Mouse (Mus musculus) erythroblast, adult 5-6 weeks (primary cell): ENCODE data around the gene Oxct2b. TPM values are rescaled to one million over a fixed set of nuclear protein-coding genes. Genes with fewer than 3 reads are reported as not detected.

Experiments used
- total RNA-seq, 2 experiments: library from RNA; stranded (forward) in 1 of 2; stranded (reverse) in 1 of 2; fragments of 150-400 nt in 1 of 2; fragments of 200-764, 138-1000 nt in 1 of 2; gene quantifications; 2 replicates each; pipeline versions ENCODE4 v1.2.3 to v1.2.4; 2015 to 2017; ENCODE audit warnings: low replicate concordance in 2 of 2

The Oxct2b gene
- total RNA-seq, 2 experiments from 2014 or later = not detected

Other genes with a start within 250 kb of the Oxct2b start
- gene Cap1, start 230.2 kb upstream of the Oxct2b start, total RNA-seq (2015; ENCODE audit: low replicate concordance) = 77.8 and 106 TPM in 2 replicates
- gene Cap1, start 230.2 kb upstream of the Oxct2b start, total RNA-seq (2017; ENCODE audit: low replicate concordance) = 76.8 and 86.9 TPM in 2 replicates
- not detected in 2 replicates for gene Mfsd2a, start 155.1 kb upstream of the Oxct2b start, total RNA-seq (2015; ENCODE audit: low replicate concordance)
- gene Mfsd2a, start 155.1 kb upstream of the Oxct2b start, total RNA-seq (2017; ENCODE audit: low replicate concordance) = not detected in 2 replicates
- gene Mycl, start 120.6 kb upstream of the Oxct2b start, total RNA-seq (2015; ENCODE audit: low replicate concordance) = 1.7 TPM in 1 of 2 replicates, not detected in the other
- 0.56 and 2.5 TPM in 2 replicates for gene Mycl, start 120.6 kb upstream of the Oxct2b start, total RNA-seq (2017; ENCODE audit: low replicate concordance)
- 3.5 and 5.0 TPM in 2 replicates for gene Trit1, start 99.7 kb upstream of the Oxct2b start, total RNA-seq (2015; ENCODE audit: low replicate concordance)
- 2.0 and 3.2 TPM in 2 replicates for gene Trit1, start 99.7 kb upstream of the Oxct2b start, total RNA-seq (2017; ENCODE audit: low replicate concordance)
- 0.19 TPM in 1 of 2 replicates, not detected in the other for gene Bmp8b, start 11.1 kb upstream of the Oxct2b start, total RNA-seq (2015; ENCODE audit: low replicate concordance)
- 0.28 TPM in 1 of 2 replicates, not detected in the other for gene Bmp8b, start 11.1 kb upstream of the Oxct2b start, total RNA-seq (2017; ENCODE audit: low replicate concordance)
- gene Ppie, start 23.7 kb downstream of the Oxct2b start, total RNA-seq (2015; ENCODE audit: low replicate concordance) = 5.2 and 5.6 TPM in 2 replicates
- 4.3 and 15.4 TPM in 2 replicates for gene Ppie, start 23.7 kb downstream of the Oxct2b start, total RNA-seq (2017; ENCODE audit: low replicate concordance)
- not detected in 2 replicates for gene Hpcal4, start 67.0 kb downstream of the Oxct2b start, total RNA-seq (2015; ENCODE audit: low replicate concordance)
- gene Hpcal4, start 67.0 kb downstream of the Oxct2b start, total RNA-seq (2017; ENCODE audit: low replicate concordance) = not detected in 2 replicates
- gene Nt5c1a, start 85.2 kb downstream of the Oxct2b start, total RNA-seq (2015; ENCODE audit: low replicate concordance) = not detected in 2 replicates
- gene Nt5c1a, start 85.2 kb downstream of the Oxct2b start, total RNA-seq (2017; ENCODE audit: low replicate concordance) = not detected in 2 replicates
- 0.21 TPM in 1 of 2 replicates, not detected in the other for gene Heyl, start 117.3 kb downstream of the Oxct2b start, total RNA-seq (2015; ENCODE audit: low replicate concordance)
- gene Heyl, start 117.3 kb downstream of the Oxct2b start, total RNA-seq (2017; ENCODE audit: low replicate concordance) = not detected in 2 replicates
- 139 and 182 TPM in 2 replicates for gene Pabpc4, start 146.1 kb downstream of the Oxct2b start, total RNA-seq (2015; ENCODE audit: low replicate concordance)
- gene Pabpc4, start 146.1 kb downstream of the Oxct2b start, total RNA-seq (2017; ENCODE audit: low replicate concordance) = 218 and 250 TPM in 2 replicates
- not detected in 2 replicates for gene Oxct2a, start 207.4 kb downstream of the Oxct2b start, total RNA-seq (2015; ENCODE audit: low replicate concordance)
- not detected in 2 replicates for gene Oxct2a, start 207.4 kb downstream of the Oxct2b start, total RNA-seq (2017; ENCODE audit: low replicate concordance)
- gene Bmp8a, start 227.0 kb downstream of the Oxct2b start, total RNA-seq (2015; ENCODE audit: low replicate concordance) = not detected in 2 replicates
- not detected in 2 replicates for gene Bmp8a, start 227.0 kb downstream of the Oxct2b start, total RNA-seq (2017; ENCODE audit: low replicate concordance)